Mouse (Mus musculus): ENCODE results near the gene Tenm4.

The Tenm4 gene

DNA sequence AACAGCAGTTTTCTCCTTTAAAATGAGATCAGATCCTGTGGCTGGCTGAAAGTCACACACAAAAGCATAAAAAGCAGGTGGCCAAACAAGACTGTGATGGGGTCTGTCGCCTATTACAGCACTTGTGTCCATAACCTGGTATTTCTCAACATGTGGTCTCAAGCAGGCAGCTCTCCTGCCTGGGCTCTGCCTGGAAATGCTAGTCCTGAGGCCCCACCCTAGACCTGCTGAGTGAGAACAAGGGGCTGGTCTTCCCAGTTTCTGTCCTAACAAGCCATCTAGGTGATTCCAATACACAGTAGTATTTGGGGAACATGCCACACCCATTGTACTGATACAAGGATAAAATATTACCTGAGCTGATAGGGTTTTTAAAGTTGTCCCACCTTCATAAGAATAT lies 73.8 kb downstream of the Tenm4 start:
- DNase-seq, result no peak

DNA sequence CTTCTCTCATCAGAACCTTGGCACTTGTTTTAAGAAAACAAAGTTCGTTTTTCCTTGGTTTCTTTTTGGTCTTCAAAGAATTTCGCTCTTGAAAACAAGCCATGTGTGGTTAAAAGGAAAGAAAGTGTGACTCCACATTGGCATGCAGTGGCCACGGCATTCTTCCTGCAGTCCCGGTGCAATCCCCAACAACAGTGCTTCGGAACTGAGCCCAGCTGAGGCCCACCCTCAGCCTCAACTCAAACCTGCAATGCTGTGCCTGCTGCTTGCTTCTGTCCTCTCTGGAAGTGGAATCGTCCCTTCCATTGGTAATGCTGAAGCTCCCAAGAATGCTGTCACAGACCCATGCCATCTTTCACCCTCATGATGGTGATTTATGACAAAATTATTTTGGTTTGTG lies 88.6 kb downstream of the Tenm4 start:
- DNase-seq, result no peak

DNA sequence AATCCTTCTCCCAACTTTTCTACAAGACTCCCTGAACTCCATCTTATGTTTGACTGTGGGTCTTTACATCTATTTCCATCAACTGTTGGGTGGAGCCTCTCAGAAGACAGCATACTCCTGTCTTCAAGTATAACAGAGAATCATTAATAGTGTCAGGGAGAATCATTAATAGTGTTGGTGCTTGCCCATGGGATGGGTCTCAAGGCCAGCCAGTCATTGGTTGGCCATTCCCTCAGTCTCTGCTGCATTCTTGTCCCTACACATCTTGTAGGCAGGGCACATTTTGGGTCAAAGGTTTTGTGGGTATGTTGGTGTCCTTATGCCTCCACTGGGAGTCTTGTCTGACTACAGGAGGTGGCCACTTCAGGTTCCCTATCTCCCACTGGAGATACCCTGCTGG lies 91.1 kb downstream of the Tenm4 start:
- no peak for DNase-seq

DNA sequence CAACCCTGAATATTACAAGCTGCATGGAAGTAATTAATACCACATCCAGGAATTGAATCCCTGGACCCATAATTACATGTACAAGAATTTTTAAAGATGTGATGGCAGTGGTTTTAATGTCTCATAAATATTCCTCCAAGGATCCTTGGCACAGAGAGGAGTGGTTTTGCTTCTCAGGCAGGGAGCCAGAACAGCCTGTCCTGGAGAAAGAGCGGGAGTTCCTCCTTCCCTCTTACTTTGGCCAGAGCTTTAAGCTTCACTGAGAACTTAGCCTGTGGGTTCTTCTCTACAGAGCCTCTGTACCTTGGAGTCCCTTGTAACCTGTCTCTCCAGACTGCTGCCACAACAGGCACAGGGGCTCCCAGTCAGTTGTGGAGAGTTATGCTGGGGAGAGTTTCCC lies 94.9 kb downstream of the Tenm4 start:
- DNase-seq, result peak; percentile 19

GRCm38 (mm10) chr7:96267266-96267665 lies 96.2 kb downstream of the Tenm4 start:
- peak; percentile 16 for DNase-seq

GRCm38 (mm10) chr7:96270684-96271083 lies 99.6 kb downstream of the Tenm4 start:
- DNase-seq, result no peak

GRCm38 (mm10) chr7:96272068-96272467 lies 101.0 kb downstream of the Tenm4 start:
- no peak for DNase-seq

- DNase-seq, result no peak
Observed at GRCm38 (mm10) chr7:96274486-96274885, 103.4 kb downstream of the Tenm4 start.

DNA sequence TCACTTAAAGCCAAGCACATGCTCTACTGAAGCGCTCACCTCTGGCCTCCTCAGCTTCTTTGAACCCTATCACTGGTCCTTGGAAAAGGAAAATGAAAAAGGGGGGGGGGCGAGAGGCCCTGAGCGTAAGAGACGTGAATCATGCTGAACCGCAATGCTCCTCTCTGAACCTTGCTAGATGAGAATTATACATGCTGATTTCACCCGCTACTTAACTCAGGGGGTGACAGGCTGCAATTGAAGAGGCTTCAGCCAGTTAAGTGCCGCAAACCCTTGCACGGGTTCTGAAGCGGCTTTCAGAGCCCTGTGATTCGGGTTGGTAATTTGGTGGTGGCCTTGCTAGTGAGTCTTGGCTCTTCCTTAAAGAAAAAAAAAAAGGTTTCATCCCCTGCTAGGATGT lies 106.5 kb downstream of the Tenm4 start:
- no peak for DNase-seq

DNA sequence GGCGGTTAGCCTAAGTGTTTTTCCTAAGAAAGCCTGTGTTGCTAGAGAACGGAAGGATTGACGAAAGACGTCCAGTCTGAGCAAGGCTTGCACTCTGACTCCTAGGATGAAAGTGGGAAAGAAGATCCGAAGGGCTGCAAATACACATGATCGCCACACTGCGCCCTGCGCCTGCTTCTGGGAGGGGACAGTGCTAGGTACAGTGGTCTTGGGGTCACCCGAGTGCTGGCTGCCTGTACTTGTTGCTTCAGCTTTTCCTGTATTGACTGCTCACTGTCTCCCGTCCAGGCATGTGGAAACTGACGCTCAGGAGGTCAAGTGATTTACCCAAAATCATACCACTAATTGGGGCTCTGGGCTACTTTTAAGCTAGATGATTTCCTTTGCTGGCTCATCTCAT lies 107.3 kb downstream of the Tenm4 start:
- DNase-seq, result no peak

- no peak for DNase-seq
Observed at GRCm38 (mm10) chr7:96280795-96281194, 109.7 kb downstream of the Tenm4 start.

DNA sequence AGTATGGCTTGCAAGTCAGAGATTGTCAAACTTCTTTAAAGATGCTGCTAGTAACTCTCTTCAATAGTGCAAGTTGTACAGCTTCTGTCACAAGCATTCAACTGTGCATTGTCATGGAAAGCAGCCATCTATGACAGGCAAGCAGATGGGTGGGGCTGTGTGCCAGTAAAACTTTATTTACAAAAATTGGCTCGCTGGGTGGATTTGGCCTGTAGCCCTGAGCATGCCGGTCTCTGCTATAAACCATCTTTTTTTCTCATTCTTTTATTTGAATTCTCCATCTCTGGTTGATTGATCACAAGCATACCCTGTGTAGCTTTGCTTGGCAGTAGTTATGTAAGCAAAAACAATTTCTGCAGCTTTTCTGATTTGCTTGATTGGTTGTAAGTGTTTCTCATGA lies 119.5 kb downstream of the Tenm4 start:
- DNase-seq, result peak; percentile 18

- DNase-seq, result no peak
Observed at GRCm38 (mm10) chr7:96295959-96296358, 124.9 kb downstream of the Tenm4 start.

DNA sequence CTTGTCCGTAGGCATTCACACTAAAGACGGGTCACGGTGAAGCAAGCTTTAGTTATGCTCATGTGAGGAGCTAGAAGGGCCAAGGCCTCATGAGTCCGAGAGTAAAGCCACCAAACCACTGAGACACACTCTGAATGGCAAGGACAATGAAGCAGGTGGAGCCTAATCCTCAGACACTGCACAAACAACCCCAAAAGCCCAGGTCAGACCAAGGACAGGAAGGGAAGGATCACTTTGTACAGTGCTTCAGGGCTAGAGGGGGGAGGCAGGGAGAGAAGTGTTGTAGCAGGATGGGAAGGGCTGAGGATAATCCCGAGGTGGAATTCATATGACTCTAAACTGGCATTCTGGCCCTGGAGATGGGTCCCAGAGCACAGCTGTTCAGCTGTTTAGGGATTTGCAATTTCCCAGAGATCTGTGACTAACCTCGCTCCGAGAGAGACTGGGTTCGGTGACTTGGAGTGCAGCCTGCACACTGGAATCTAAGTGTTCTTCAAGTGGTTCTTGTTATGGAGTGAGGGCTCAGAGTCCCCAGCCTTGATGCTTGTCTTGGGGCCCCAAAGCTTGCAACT lies 129.9 kb downstream of the Tenm4 start:
- no peak for DNase-seq

GRCm38 (mm10) chr7:96301813-96302212 lies 130.8 kb downstream of the Tenm4 start:
- no peak for DNase-seq

DNA sequence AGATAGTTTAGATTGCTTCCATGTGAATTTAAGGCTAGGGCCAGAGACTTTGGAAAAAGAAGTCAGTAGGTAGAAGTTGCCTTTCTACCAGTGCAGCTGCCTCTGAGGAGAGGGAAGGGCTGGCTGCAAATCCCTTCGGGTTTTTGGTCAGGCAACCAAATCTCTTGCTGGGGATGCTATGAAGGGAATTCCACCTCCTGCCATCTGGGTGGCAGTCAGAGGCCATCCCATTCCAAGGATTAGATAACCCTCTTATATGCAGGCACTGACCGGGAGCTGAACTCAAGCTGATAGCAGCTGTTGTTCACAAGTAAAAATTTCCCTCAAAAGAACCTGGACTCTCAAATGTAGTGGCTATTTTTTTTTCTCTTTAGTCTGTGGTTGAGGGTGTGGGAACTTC lies 132.9 kb downstream of the Tenm4 start:
- DNase-seq, result no peak

- DNase-seq, result no peak
Observed at GRCm38 (mm10) chr7:96305382-96305935, 134.4 kb downstream of the Tenm4 start.

DNA sequence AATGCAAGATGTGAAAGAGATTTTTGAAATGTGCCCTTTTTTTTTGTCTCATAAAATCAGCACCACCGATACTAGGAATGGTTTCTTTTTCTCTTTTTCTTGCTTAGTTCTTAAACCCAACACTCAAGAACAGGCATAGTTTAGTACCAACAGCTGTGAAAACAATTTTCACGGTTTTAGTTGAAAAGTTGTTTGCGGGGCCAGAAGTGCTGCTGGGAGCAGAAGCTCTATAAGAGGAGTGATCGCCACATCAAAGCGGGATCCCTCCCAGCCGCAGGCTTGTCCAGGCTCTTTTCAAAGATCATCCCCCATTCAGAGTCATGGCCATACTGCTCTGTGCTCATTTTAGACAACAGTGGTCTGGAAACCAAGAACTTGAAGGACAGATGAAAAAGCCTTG lies 137.1 kb downstream of the Tenm4 start:
- peak; percentile 19 for DNase-seq

GRCm38 (mm10) chr7:96329343-96329742 lies 158.3 kb downstream of the Tenm4 start:
- no peak for DNase-seq

DNA sequence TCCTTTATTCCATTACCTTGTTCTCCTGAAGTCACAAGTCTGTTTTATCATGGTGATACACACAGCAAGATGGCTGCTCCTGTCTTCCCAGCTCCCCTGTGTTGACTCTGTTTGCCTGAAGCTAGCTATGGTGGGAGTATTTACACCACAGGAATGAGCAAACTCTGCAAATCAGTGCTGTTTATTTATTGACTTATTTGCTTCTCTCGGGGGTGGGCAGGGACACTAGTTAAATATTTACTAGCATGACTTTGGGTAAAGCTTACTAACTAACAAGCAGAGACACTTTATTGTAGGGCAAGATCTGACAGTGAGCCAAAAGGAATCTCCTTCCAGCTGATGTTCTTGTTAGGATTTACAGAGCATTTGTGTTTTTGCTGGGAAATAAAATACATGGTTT lies 160.1 kb downstream of the Tenm4 start:
- peak; percentile 13 for DNase-seq

DNA sequence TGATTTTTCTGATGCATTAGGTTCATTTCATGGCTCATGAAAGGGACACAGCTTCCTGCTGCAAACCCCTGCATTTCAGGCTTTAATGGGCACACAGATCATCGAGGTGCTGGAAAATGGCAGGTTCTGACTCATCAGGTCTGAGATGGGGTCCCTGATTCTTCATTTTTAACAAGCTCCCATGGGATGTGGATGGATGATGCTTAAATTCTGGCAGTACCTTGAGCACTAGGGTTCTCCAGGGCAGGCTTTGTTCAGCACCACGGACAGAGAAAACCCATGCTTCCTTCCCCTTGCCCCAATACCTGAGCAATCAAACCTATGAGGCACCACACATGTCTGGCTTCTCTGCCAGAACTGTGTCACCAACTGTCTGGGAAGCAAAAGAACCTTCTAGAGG lies 163.3 kb downstream of the Tenm4 start:
- peak; percentile 65 for DNase-seq

GRCm38 (mm10) chr7:96336376-96336775 lies 165.3 kb downstream of the Tenm4 start:
- DNase-seq, result no peak

- no peak for DNase-seq
Observed at GRCm38 (mm10) chr7:96340826-96341225, 169.8 kb downstream of the Tenm4 start.

DNA sequence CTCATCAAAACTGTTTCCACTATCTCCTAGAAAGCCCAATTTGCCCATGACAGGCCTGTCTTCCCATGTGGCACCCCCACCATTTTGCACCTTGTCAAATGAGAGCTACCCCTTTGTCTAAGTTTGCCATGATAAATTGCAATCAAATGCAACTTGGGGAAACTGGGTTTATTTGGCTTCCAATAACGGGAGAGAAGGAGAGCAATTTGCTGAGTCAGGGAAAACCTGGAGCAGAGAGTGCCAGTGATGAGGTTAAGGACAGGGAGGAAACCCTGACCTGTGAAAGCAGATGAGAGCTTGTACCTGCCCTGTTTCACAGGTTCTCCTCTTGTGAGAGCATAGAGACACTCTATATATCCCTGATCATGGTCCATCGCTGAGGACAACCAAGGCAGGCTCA lies 170.4 kb downstream of the Tenm4 start:
- no peak for DNase-seq

DNA sequence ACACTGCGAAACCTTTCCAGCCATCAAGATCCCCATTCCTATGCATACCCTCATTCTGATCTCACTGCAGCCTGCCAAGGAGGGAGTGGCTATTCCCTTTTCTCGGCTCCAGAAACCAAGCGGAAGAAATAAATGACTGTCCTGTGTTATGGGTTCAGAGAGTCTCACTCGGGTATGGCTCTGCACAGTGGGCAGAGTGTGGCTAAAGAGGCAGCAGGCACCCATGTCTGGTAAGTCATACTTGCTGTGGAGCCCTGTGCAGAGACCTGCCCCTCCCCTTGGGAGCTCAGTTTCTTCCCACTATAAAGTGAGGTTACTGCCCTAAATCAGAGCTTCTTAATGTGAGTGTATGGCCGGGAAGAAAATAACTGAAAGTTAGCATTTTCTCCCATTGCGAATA lies 171.9 kb downstream of the Tenm4 start:
- no peak for DNase-seq

All from kidney, postnatal 10 days (tissue).